Mouse (Mus musculus) ES-Bruce4 (cell line): ENCODE data around the gene Lamc1. TPM values are rescaled to one million over a fixed set of nuclear protein-coding genes. Genes with fewer than 3 reads are reported as not detected.

Source experiments
- H3K27ac ChIP-seq: 2 replicates; pipeline ENCODE4 v1.5.1; 2012; ENCODE audit warnings: low read length, inconsistent platforms; ENCODE audit not compliant: insufficient read depth
- H3K27me3 ChIP-seq: 2 replicates; pipeline ENCODE4 v1.6.1; 2012; ENCODE audit warnings: mild to moderate bottlenecking, low read length, inconsistent platforms; ENCODE audit not compliant: control insufficient read depth, poor library complexity, insufficient read depth, severe bottlenecking
- H3K36me3 ChIP-seq: 2 replicates; pipeline ENCODE4 v1.6.1; 2012; ENCODE audit warnings: inconsistent platforms, mild to moderate bottlenecking, low read length, moderate library complexity; ENCODE audit not compliant: control insufficient read depth, poor library complexity, insufficient read depth, severe bottlenecking
- H3K4me1 ChIP-seq: one replicate; pipeline ENCODE4 v1.8.1; 2011; ENCODE audit warnings: low read length; ENCODE audit not compliant: control insufficient read depth, insufficient read depth
- H3K4me3 ChIP-seq: 2 replicates; pipeline ENCODE4 v1.5.1; 2011; ENCODE audit warnings: low read depth, mild to moderate bottlenecking, low read length
- H3K9ac ChIP-seq: 2 replicates; pipeline ENCODE4 v1.6.1; 2012; ENCODE audit warnings: low read depth, mild to moderate bottlenecking, inconsistent platforms; ENCODE audit not compliant: poor library complexity, severe bottlenecking
- H3K9me3 ChIP-seq: replicated peaks from 2 replicates; pipeline ENCODE4 v1.6.1; 2012; ENCODE audit warnings: mild to moderate bottlenecking, low read length, inconsistent platforms; ENCODE audit not compliant: control insufficient read depth, poor library complexity, insufficient read depth, severe bottlenecking
- CTCF ChIP-seq: IDR thresholded peaks from one replicate; pipeline ENCODE4 v1.8.1; 2011; ENCODE audit warnings: low read depth, low read length
- EP300 ChIP-seq: IDR thresholded peaks from 2 replicates; pipeline ENCODE4 v1.6.1; 2011; ENCODE audit warnings: low read depth, low read length; ENCODE audit not compliant: insufficient read depth
- POLR2A ChIP-seq: IDR thresholded peaks from one replicate; pipeline ENCODE4 v1.8.1; 2011; ENCODE audit warnings: low read length; ENCODE audit not compliant: insufficient read depth
- polyA plus RNA-seq: library from polyadenylated mRNA; stranded (reverse); fragments of >200 nt; gene quantifications from 2 replicates; pipeline ENCODE4 v1.2.4, GENCODE M21; 2011; ENCODE audit warnings: low read depth; ENCODE audit not compliant: missing spikeins, insufficient read depth, insufficient read length

Gene Lamc1
- polyA plus RNA-seq, 1 experiment: 233 TPM

- Histone ChIP-seq H3K4me3 (no peak overlapping the region), H3K9me3 (no peaks in the 10 kb centered on the region), H3K36me3 (peaks cover 4% of the 10 kb centered on the region; the same call in 1 of the 2 replicates), H3K27ac (no peak overlapping the region), H3K9ac (no peak overlapping the region), H3K4me1 (peaks cover 4% of the 10 kb centered on the region), H3K27me3 (no peaks in the 10 kb centered on the region)
- TF ChIP-seq EP300 (no peak), POLR2A (no peak), CTCF (no peak)
Measured at GRCm38 (mm10) chr1:153286216-153286615, 46.4 kb downstream of the Lamc1 start.

GRCm38 (mm10) chr1:153285188-153285587 lies 47.4 kb downstream of the Lamc1 start:
- no peak overlapping the region for H3K4me3 ChIP-seq
- TF ChIP-seq EP300 (no peak), CTCF (no peak), POLR2A (no peak)

DNA sequence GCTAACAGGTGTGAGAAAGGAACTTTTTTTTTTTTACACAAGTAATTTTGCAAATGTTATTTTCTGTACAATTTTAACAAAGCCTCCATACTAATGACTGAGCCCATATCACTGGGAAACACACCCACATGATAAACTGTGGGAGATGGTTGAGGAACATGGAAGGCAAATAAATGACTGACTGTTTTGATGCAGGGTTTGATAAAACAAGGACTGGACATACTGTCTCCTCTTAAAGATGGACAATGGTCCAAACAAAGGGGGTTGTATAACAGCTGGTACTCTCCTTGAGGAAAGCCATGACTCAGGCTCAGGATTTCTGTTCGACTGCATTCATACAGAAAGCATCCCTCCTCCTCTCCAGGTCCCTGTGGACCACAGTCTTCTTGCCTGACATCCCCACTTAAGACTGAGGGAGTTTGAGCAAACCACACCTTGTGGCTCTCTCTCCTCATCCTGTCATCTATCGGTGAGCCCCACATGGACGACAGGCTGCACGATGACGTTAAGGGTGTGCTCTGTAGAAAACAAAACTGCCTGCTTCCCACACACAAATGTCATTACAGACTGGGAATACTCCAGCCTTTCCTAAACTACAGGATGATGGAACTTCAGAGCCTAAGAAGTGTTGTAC lies 50.1 kb downstream of the Lamc1 start:
- H3K27ac ChIP-seq: no peak overlapping the region
- no peak overlapping the region for H3K4me3 ChIP-seq
- H3K9ac ChIP-seq: no peak overlapping the region
- H3K9me3 ChIP-seq: no peaks in the 10 kb centered on the region
- H3K36me3 ChIP-seq: peaks cover 4% of the 10 kb centered on the region; the same call in 1 of the 2 replicates
- TF ChIP-seq POLR2A (no peak), EP300 (no peak), CTCF (no peak)
- peaks cover 6% of the 10 kb centered on the region for H3K4me1 ChIP-seq
- no peaks in the 10 kb centered on the region for H3K27me3 ChIP-seq

More at GRCm38 (mm10) chr1:153285188-153285587, 47.4 kb downstream of the Lamc1 start:
- Histone ChIP-seq H3K9ac (no peak overlapping the region), H3K4me1 (peaks cover 4% of the 10 kb centered on the region), H3K27ac (no peak overlapping the region), H3K9me3 (no peaks in the 10 kb centered on the region), H3K27me3 (no peaks in the 10 kb centered on the region), H3K36me3 (peaks cover 4% of the 10 kb centered on the region; the same call in 1 of the 2 replicates)

DNA sequence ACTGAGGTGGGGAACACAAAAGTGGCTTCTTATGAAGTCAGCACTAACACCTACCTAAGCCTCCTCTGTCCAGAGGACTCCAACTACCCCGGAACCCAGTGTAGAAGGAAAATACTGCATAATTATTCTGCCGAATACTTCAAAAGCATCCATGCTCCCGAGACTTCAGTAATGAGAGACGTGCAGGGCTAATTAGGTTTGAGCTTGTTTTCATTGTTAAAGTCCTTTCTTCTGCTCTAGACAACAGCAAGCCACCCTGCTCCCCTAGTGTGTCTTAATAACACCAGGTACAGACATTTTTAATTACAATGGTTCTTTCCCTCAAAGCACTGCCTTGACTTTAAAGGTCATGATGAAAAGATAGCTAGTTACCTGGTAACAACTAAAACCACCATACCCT lies 51.1 kb downstream of the Lamc1 start:
- Histone ChIP-seq H3K36me3 (no peaks in the 10 kb centered on the region), H3K9me3 (no peaks in the 10 kb centered on the region), H3K27me3 (no peaks in the 10 kb centered on the region), H3K4me1 (peaks cover 6% of the 10 kb centered on the region), H3K27ac (no peak overlapping the region), H3K9ac (no peak overlapping the region), H3K4me3 (no peak overlapping the region)
- no peak for TF ChIP-seq EP300
- no peak for TF ChIP-seq POLR2A
- no peak for TF ChIP-seq CTCF

DNA sequence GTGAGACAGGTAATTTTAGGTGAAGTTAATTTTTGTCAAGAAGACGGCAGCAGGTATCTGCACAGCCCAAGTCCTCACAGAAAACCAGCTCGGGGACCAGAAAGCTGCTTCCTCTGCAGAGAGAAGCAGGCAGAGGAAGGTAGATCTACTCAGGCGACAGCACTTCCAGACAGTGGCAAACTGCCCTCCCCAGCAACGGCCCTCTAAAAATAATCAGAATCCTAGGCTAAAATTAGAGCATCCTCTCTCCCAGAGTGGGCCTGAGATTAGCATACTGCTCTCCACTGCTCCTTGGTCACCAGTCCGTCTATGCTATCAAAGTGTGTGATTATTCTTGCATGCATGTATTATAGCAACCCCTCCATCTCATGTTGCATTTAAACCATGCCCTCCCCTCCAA lies 52.2 kb downstream of the Lamc1 start:
- no peak for TF ChIP-seq CTCF
- TF ChIP-seq POLR2A: no peak
- TF ChIP-seq EP300: no peak

GRCm38 (mm10) chr1:153278028-153278613 lies 54.5 kb downstream of the Lamc1 start:
- peak overlapping the region; percentile 21; the same call in 1 of the 2 replicates for H3K27ac ChIP-seq
- no peaks in the 10 kb centered on the region for H3K36me3 ChIP-seq
- H3K4me3 ChIP-seq: no peak overlapping the region
- peaks cover 6% of the 10 kb centered on the region for H3K4me1 ChIP-seq
- no peaks in the 10 kb centered on the region for H3K9me3 ChIP-seq
- TF ChIP-seq EP300 (no peak), CTCF (no peak), POLR2A (no peak)
- no peaks in the 10 kb centered on the region for H3K27me3 ChIP-seq
- H3K9ac ChIP-seq: no peak overlapping the region

More for the DNA sequence above, 52.2 kb downstream of the Lamc1 start:
- no peaks in the 10 kb centered on the region for H3K9me3 ChIP-seq
- no peak overlapping the region for H3K4me3 ChIP-seq
- no peak overlapping the region for H3K27ac ChIP-seq
- H3K36me3 ChIP-seq: no peaks in the 10 kb centered on the region
- peaks cover 6% of the 10 kb centered on the region for H3K4me1 ChIP-seq
- H3K27me3 ChIP-seq: no peaks in the 10 kb centered on the region
- no peak overlapping the region for H3K9ac ChIP-seq
